Mouse (Mus musculus): ENCODE data around the gene Col11a2.

DNA sequence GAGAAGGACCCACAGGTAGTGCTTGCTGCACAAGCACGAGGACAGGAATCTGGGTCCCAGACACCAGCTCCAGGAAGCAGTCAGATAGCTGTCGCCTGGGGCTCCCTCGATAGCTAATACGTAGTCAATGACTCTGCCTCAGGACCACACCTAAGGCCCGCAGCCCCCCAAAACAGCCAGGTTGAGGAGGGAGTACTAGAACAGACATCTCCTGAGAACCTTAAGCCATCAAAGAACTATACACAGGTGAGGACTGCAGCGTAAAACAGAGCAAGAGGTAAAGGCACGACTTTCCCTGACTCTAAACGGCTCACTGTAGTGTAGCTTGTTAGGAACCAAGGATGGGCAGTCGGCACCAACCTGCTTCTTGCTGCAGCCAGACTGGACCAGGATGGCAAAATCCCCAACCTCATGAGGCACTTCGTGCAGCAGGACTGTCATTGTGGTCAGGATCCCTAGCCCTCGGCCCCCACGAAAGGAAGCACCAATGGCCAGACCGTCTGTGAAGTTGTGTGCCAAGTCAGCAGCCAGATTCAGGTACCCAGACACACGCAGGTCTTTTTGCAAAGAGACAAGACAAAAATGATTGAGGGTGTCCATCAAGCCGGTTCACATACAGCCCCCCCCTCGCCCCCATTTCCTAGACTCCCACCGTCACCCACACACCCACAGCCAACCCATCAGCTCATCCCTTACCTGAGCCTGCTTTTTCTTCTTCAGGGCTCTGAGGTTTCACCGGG is 9.9 kb upstream of the Col11a2 start:
- TF ChIP-seq POLR2A (IDR thresholded peaks at IDR 0.05; ENCODE audit: low read depth, low read length) (no peak), CTCF (IDR thresholded peaks at IDR 0.05; ENCODE audit: borderline replicate concordance, insufficient read depth, low read length) (no peak)
